Mouse (Mus musculus): ENCODE results near the gene Ndufb2. TPM values are rescaled to one million over a fixed set of nuclear protein-coding genes. Genes with fewer than 3 reads are reported as not detected.

Gene Ndufb2
- polyA plus RNA-seq, 1 experiment from 2014 or later, result 316 TPM

GRCm38 (mm10) chr6:39557723-39558261 lies 34.6 kb upstream of the Ndufb2 start, which contains the start of gene Dennd2a:
Gene Dennd2a, minus strand, starts transcription at chr6:39557867.
- peak; percentile 93 for ATAC-seq (ENCODE audit: insufficient number of reproducible peaks, insufficient read depth, low FRiP score, low TSS enrichment, low read depth)
- 1% methylated on average over 49 of the region's 50 CpGs for WGBS
- peaks cover 35% of the 10 kb centered on the region for H3K4me1 ChIP-seq (replicated peaks)
- peak within 1 kb of the TSS; percentile 93 for H3K4me3 ChIP-seq (replicated peaks)
- H3K9ac ChIP-seq (replicated peaks), result peak within 1 kb of the TSS; percentile 94
- peak within 1 kb of the TSS; percentile 97 for H3K27ac ChIP-seq
- peak within 1 kb of the TSS; percentile 78 for H3K4me2 ChIP-seq
- H3K27me3 ChIP-seq, result no peaks in the 10 kb centered on the region
- no peaks in the 10 kb centered on the region for H3K9me3 ChIP-seq
- peaks cover 13% of the 10 kb centered on the region for H3K36me3 ChIP-seq

GRCm38 (mm10) chr6:39559276-39559939 lies 33.0 kb upstream of the Ndufb2 start:
- WGBS, result 36% methylated on average over 6 of the region's 6 CpGs
- H3K27me3 ChIP-seq, result no peaks in the 10 kb centered on the region
- no peak for ATAC-seq (ENCODE audit: insufficient number of reproducible peaks, insufficient read depth, low FRiP score, low TSS enrichment, low read depth)
- H3K36me3 ChIP-seq, result peaks cover 5% of the 10 kb centered on the region; the same call in 1 of the 2 replicates
- H3K9ac ChIP-seq (replicated peaks), result no peak overlapping the region
- H3K4me2 ChIP-seq, result no peak overlapping the region
- H3K4me3 ChIP-seq (replicated peaks), result no peak overlapping the region
- H3K4me1 ChIP-seq (replicated peaks), result peaks cover 35% of the 10 kb centered on the region
- no peaks in the 10 kb centered on the region for H3K9me3 ChIP-seq
- H3K27ac ChIP-seq, result 0 out of 2 replicates have a peak overlapping the region, but pooled peaks have one; percentile 41

GRCm38 (mm10) chr6:39562166-39563015 lies 30.0 kb upstream of the Ndufb2 start:
- Histone ChIP-seq H3K4me3 (replicated peaks) (no peak overlapping the region), H3K27me3 (no peaks in the 10 kb centered on the region)
- ATAC-seq (ENCODE audit: insufficient number of reproducible peaks, insufficient read depth, low FRiP score, low TSS enrichment, low read depth), result no peak

GRCm38 (mm10) chr6:39567528-39567927 lies 24.8 kb upstream of the Ndufb2 start:
- Histone ChIP-seq H3K36me3 (no peaks in the 10 kb centered on the region), H3K4me1 (replicated peaks) (no peaks in the 10 kb centered on the region), H3K4me2 (no peak overlapping the region), H3K4me3 (replicated peaks) (no peak overlapping the region), H3K9me3 (no peaks in the 10 kb centered on the region), H3K27me3 (no peaks in the 10 kb centered on the region), H3K27ac (no peak overlapping the region), H3K9ac (replicated peaks) (no peak overlapping the region)
- ATAC-seq (ENCODE audit: insufficient number of reproducible peaks, insufficient read depth, low FRiP score, low TSS enrichment, low read depth), result no peak
- 19% methylated on average over 5 of the region's 5 CpGs for WGBS

More at GRCm38 (mm10) chr6:39562166-39563015, 30.0 kb upstream of the Ndufb2 start:
- H3K36me3 ChIP-seq, result no peaks in the 10 kb centered on the region
- no peak overlapping the region for H3K9ac ChIP-seq (replicated peaks)
- H3K27ac ChIP-seq, result no peak overlapping the region
- 26% methylated on average over 23 of the region's 23 CpGs for WGBS
- no peaks in the 10 kb centered on the region for H3K9me3 ChIP-seq
- H3K4me1 ChIP-seq (replicated peaks), result peaks cover 19% of the 10 kb centered on the region
- 0 out of 2 replicates have a peak overlapping the region, but pooled peaks have one; percentile 9 for H3K4me2 ChIP-seq

- Histone ChIP-seq H3K4me1 (replicated peaks) (peaks cover 12% of the 10 kb centered on the region), H3K4me3 (replicated peaks) (no peak overlapping the region), H3K9ac (replicated peaks) (no peak overlapping the region), H3K36me3 (no peaks in the 10 kb centered on the region), H3K9me3 (no peaks in the 10 kb centered on the region), H3K4me2 (no peak overlapping the region), H3K27me3 (no peaks in the 10 kb centered on the region), H3K27ac (no peak overlapping the region)
- no peak for ATAC-seq (ENCODE audit: insufficient number of reproducible peaks, insufficient read depth, low FRiP score, low TSS enrichment, low read depth)
- WGBS, result 55% methylated on average over 3 of the region's 3 CpGs
Observed at GRCm38 (mm10) chr6:39570426-39570825, 21.9 kb upstream of the Ndufb2 start.

GRCm38 (mm10) chr6:39573791-39574554 lies 18.4 kb upstream of the Ndufb2 start, which contains the start of gene Adck2:
Gene Adck2, plus strand, starts transcription at chr6:39573873.
- no peaks in the 10 kb centered on the region for H3K9me3 ChIP-seq
- H3K36me3 ChIP-seq, result peaks cover 22% of the 10 kb centered on the region
- H3K27me3 ChIP-seq, result no peaks in the 10 kb centered on the region
- WGBS, result under 1% methylated on average over 49 of the region's 49 CpGs
- peak; percentile 87 for ATAC-seq (ENCODE audit: insufficient number of reproducible peaks, insufficient read depth, low FRiP score, low TSS enrichment, low read depth)
- peak within 1 kb of the TSS; percentile 84 for H3K4me2 ChIP-seq
- H3K4me3 ChIP-seq (replicated peaks), result peak within 1 kb of the TSS; percentile 87
- peaks cover 12% of the 10 kb centered on the region for H3K4me1 ChIP-seq (replicated peaks)
- H3K9ac ChIP-seq (replicated peaks), result peak within 1 kb of the TSS; percentile 86
- H3K27ac ChIP-seq, result peak within 1 kb of the TSS; percentile 91

GRCm38 (mm10) chr6:39574555-39574869 lies 17.9 kb upstream of the Ndufb2 start:
- Histone ChIP-seq H3K27me3 (no peaks in the 10 kb centered on the region), H3K9ac (replicated peaks) (peak overlapping the region; percentile 86), H3K9me3 (no peaks in the 10 kb centered on the region), H3K4me1 (replicated peaks) (peaks cover 12% of the 10 kb centered on the region), H3K27ac (peak overlapping the region; percentile 91; the same call in 1 of the 2 replicates), H3K4me2 (peak overlapping the region; percentile 84), H3K36me3 (peaks cover 27% of the 10 kb centered on the region), H3K4me3 (replicated peaks) (peak overlapping the region; percentile 87)
- ATAC-seq (ENCODE audit: insufficient number of reproducible peaks, insufficient read depth, low FRiP score, low TSS enrichment, low read depth), result peak; percentile 35; the same call in 1 of the 2 replicates
- 23% methylated on average over 10 of the region's 10 CpGs for WGBS

- H3K27me3 ChIP-seq, result no peaks in the 10 kb centered on the region
- peak overlapping the region; percentile 84 for H3K4me2 ChIP-seq
- H3K4me3 ChIP-seq (replicated peaks), result peak overlapping the region; percentile 87
- H3K9ac ChIP-seq (replicated peaks), result 0 out of 2 replicates have a peak overlapping the region, but pooled peaks have one; percentile 86
- peaks cover 30% of the 10 kb centered on the region for H3K36me3 ChIP-seq
- H3K4me1 ChIP-seq (replicated peaks), result peaks cover 12% of the 10 kb centered on the region
- H3K9me3 ChIP-seq, result no peaks in the 10 kb centered on the region
- ATAC-seq (ENCODE audit: insufficient number of reproducible peaks, insufficient read depth, low FRiP score, low TSS enrichment, low read depth), result no peak
- WGBS, result 68% methylated on average over 7 of the region's 7 CpGs
- no peak overlapping the region for H3K27ac ChIP-seq
Observed at GRCm38 (mm10) chr6:39574951-39575350, 17.4 kb upstream of the Ndufb2 start.

- peaks cover 73% of the 10 kb centered on the region for H3K36me3 ChIP-seq
- no peak overlapping the region for H3K4me2 ChIP-seq
- WGBS, result 89% methylated on average over 7 of the region's 7 CpGs
- H3K4me1 ChIP-seq (replicated peaks), result peaks cover 5% of the 10 kb centered on the region
- no peak overlapping the region for H3K27ac ChIP-seq
- no peak overlapping the region for H3K9ac ChIP-seq (replicated peaks)
- no peak for ATAC-seq (ENCODE audit: insufficient number of reproducible peaks, insufficient read depth, low FRiP score, low TSS enrichment, low read depth)
- no peaks in the 10 kb centered on the region for H3K27me3 ChIP-seq
- H3K4me3 ChIP-seq (replicated peaks), result no peak overlapping the region
- no peaks in the 10 kb centered on the region for H3K9me3 ChIP-seq
Observed at GRCm38 (mm10) chr6:39579552-39579951, 12.8 kb upstream of the Ndufb2 start.

- Histone ChIP-seq H3K4me1 (replicated peaks) (no peaks in the 10 kb centered on the region), H3K9ac (replicated peaks) (no peak overlapping the region), H3K27me3 (no peaks in the 10 kb centered on the region), H3K4me3 (replicated peaks) (no peak overlapping the region), H3K4me2 (no peak overlapping the region), H3K27ac (no peak overlapping the region), H3K9me3 (no peaks in the 10 kb centered on the region), H3K36me3 (peaks cover 80% of the 10 kb centered on the region)
- 83% methylated on average over 2 of the region's 2 CpGs for WGBS
- ATAC-seq (ENCODE audit: insufficient number of reproducible peaks, insufficient read depth, low FRiP score, low TSS enrichment, low read depth), result no peak
Observed at GRCm38 (mm10) chr6:39580558-39580957, 11.8 kb upstream of the Ndufb2 start.

Measured in limb, embryonic 12.5 days (tissue).